In genomic region chr13:74806934-74807333, GRCm38 (mm10) we compare ENCODE assay signal across 8 mouse cellular contexts. TPM values are rescaled to one million over a fixed set of nuclear protein-coding genes. Genes with fewer than 3 reads are reported as not detected.
A peak's percentile ranks its signal among the peaks of the same experiment; 100 is the strongest.
DNase-seq lines count a peak whose midpoint lies in the region; ATAC-seq and TF ChIP-seq lines count a peak whose summit lies in the region.

No protein-coding gene starts in this region.

- H3K4me2 ChIP-seq in kidney, embryonic 15.5 days = peak overlapping the region; percentile 92

- H3K79me2 ChIP-seq in MEL (ENCODE audit: control insufficient read depth, insufficient read depth, low read length, poor library complexity) = no peaks in the 10 kb centered on the region; the same call in 1 of the 2 replicates

- ATAC-seq in kidney, embryonic 15.5 days (replicated peaks; ENCODE audit: low FRiP score) = no peak
- ATAC-seq in hematopoietic stem cell, adult 5-6 weeks (replicated peaks in 1 of 2; ENCODE audit: insufficient read depth in 1 of 2, low FRiP score in 2 of 2, low TSS enrichment in 1 of 2, low read depth in 1 of 2, poor library complexity in 2 of 2, severe bottlenecking in 2 of 2) = peak; percentile 0 to 13; a peak in 1 of 4 replicates
- ATAC-seq in megakaryocyte, adult 5-6 weeks (ENCODE audit: poor library complexity, severe bottlenecking) = peak; percentile 3
- ATAC-seq in monocyte, adult 5-6 weeks (replicated peaks; ENCODE audit: insufficient number of reproducible peaks, low FRiP score, low TSS enrichment, poor library complexity, severe bottlenecking) = no peak

- no peak for TF ChIP-seq POLR2A in MEL (IDR thresholded peaks at IDR 0.05; ENCODE audit: control insufficient read depth in 1 of 2, insufficient read depth in 1 of 2, low read depth in 1 of 2, low read length in 2 of 2, poor library complexity in 1 of 2)

- H3K4me3 ChIP-seq in kidney, embryonic 15.5 days (replicated peaks) = peak overlapping the region; percentile 66
- H3K4me3 ChIP-seq in MEL (ENCODE audit: control insufficient read depth in 1 of 2, insufficient read depth in 1 of 2, low read depth in 2 of 2, low read length in 2 of 2) = peak overlapping the region; percentile 86 to 97

- intact Hi-C loops in left cerebral cortex, postnatal 14 days (cut with DNase I) = no loop called here

- H3K36me3 ChIP-seq in kidney, embryonic 15.5 days = no peaks in the 10 kb centered on the region
- peaks cover 0 to 8% of the 10 kb centered on the region in 2 experiments; a peak in 2 of 4 replicates for H3K36me3 ChIP-seq in MEL (ENCODE audit: control insufficient read depth in 1 of 2, insufficient read depth in 2 of 2, low read length in 2 of 2)

- no peak for TF ChIP-seq CTCF in MEL (IDR thresholded peaks at IDR 0.05 in 2 of 3, conservative IDR thresholded peaks at IDR 0.05 in 1 of 3; ENCODE audit: control insufficient read depth in 1 of 3, insufficient read depth in 1 of 3, low read depth in 2 of 3, low read length in 3 of 3, poor library complexity in 1 of 3, severe bottlenecking in 1 of 3)

- TF ChIP-seq EP300 in MEL (IDR thresholded peaks at IDR 0.05; ENCODE audit: low read depth in 1 of 2, low read length in 2 of 2) = peak in 1 of 2 experiments; percentile 13; a peak in 1 of 4 replicates

- H3K4me1 ChIP-seq in kidney, embryonic 15.5 days = peaks cover 6% of the 10 kb centered on the region
- H3K4me1 ChIP-seq in MEL (ENCODE audit: control insufficient read depth in 1 of 2, insufficient read depth in 2 of 2, low read length in 2 of 2) = no peaks in the 10 kb centered on the region

- no peak for TF ChIP-seq RAD21 in MEL (IDR thresholded peaks at IDR 0.05; ENCODE audit: low read depth, low read length)

- no peaks in the 10 kb centered on the region for H3K9me3 ChIP-seq in kidney, embryonic 15.5 days (replicated peaks)
- H3K9me3 ChIP-seq in MEL (replicated peaks; ENCODE audit: insufficient read depth, low read length) = no peaks in the 10 kb centered on the region

- H3K27ac ChIP-seq in kidney, embryonic 15.5 days = no peak overlapping the region
- no peak overlapping the region for H3K27ac ChIP-seq in MEL (ENCODE audit: control insufficient read depth, low read depth, low read length)

- H3K9ac ChIP-seq in kidney, embryonic 15.5 days = no peak overlapping the region
- peak overlapping the region; percentile 70 for H3K9ac ChIP-seq in MEL (ENCODE audit: control insufficient read depth, low read depth, low read length, poor library complexity, severe bottlenecking)

- 55% methylated on average over 5 of the region's 5 CpGs for WGBS in kidney, embryonic 15.5 days

- no peak for DNase-seq in kidney, adult 8-10 months
- DNase-seq in MEL (ENCODE audit: low read depth, low spot score) = peak; percentile 23
- no peak for DNase-seq in cerebellum, adult 11-12 months
- DNase-seq in left cerebral cortex, postnatal 14 days (ENCODE audit: low spot score in 2 of 2) = no peak

- no peaks in the 10 kb centered on the region for H3K27me3 ChIP-seq in kidney, embryonic 15.5 days
- no peaks in the 10 kb centered on the region for H3K27me3 ChIP-seq in MEL (ENCODE audit: control insufficient read depth in 1 of 2, insufficient read depth in 2 of 2, low read length in 2 of 2)

TF ChIP-seq in MEL, 35 proteins besides CTCF, POLR2A, EP300 and RAD21:
- TF ChIP-seq POLR2AphosphoS5 (IDR thresholded peaks at IDR 0.05; ENCODE audit: borderline replicate concordance, low read depth, low read length) (no peak), MEF2A (IDR thresholded peaks at IDR 0.05; ENCODE audit: extremely low read depth, insufficient replicate concordance, low read depth, low read length, poor library complexity, severe bottlenecking) (no peak), ZC3H11A (IDR thresholded peaks at IDR 0.05; ENCODE audit: low read depth, low read length) (no peak), MXI1 (IDR thresholded peaks at IDR 0.05; ENCODE audit: low read depth, low read length) (no peak), USF2 (IDR thresholded peaks at IDR 0.05; ENCODE audit: borderline replicate concordance in 1 of 2, insufficient read depth in 1 of 2, low read depth in 1 of 2, low read length in 2 of 2) (no peak), UBTF (IDR thresholded peaks at IDR 0.05; ENCODE audit: borderline replicate concordance, insufficient read depth, low read depth, low read length) (no peak), SMC3 (IDR thresholded peaks at IDR 0.05; ENCODE audit: low read depth, low read length) (no peak), RCOR1 (IDR thresholded peaks at IDR 0.05; ENCODE audit: low read depth, low read length) (no peak), GATA1 (IDR thresholded peaks at IDR 0.05; ENCODE audit: low read depth, low read length) (no peak), JUND (IDR thresholded peaks at IDR 0.05; ENCODE audit: low read depth, low read length) (no peak), MYC (IDR thresholded peaks at IDR 0.05; ENCODE audit: low read depth, low read length) (no peak), TCF12 (IDR thresholded peaks at IDR 0.05; ENCODE audit: low read depth, low read length) (no peak), NRF1 (IDR thresholded peaks at IDR 0.05; ENCODE audit: insufficient read depth, low read depth, low read length, poor library complexity, severe bottlenecking) (no peak), E2F4 (IDR thresholded peaks at IDR 0.05; ENCODE audit: borderline replicate concordance, low read depth, low read length) (no peak), MAZ (IDR thresholded peaks at IDR 0.05; ENCODE audit: low read depth, low read length) (no peak), GABPA (IDR thresholded peaks at IDR 0.05; ENCODE audit: low read depth, low read length) (no peak), TBP (IDR thresholded peaks at IDR 0.05; ENCODE audit: low read depth, low read length) (no peak)

RNA-seq across cellular contexts. Expression of gene Cast, which starts 1.7 kb away (rescaled TPM):
- 30.9 and 31.6 TPM in 2 replicates for polyA plus RNA-seq in kidney, embryonic 15.5 days (2015; fragmentation: Nextera tagmentation; extraction: Ambion mirVana)
- 8.7 and 9.0 TPM in 2 replicates for total RNA-seq in MEL (2012; rRNA removed)
- 10 to 100 TPM in 1 of 2 experiments, not detected in 1; 15.8 TPM for polyA plus RNA-seq in MEL (2012; ENCODE audit: insufficient read depth in 1 of 2, insufficient read length in 2 of 2, low read depth in 1 of 2, low replicate concordance in 2 of 2, missing spikeins in 1 of 2)
- 110 and 120 TPM in 2 replicates for total RNA-seq in hematopoietic stem cell, adult 5-6 weeks (2017)
- total RNA-seq in megakaryocyte, adult 5-6 weeks (2015) = 122 and 125 TPM in 2 replicates
- 223 and 224 TPM in 2 replicates for total RNA-seq in megakaryocyte, adult 5-6 weeks (2017)
- total RNA-seq in monocyte, adult 5-6 weeks (2017) = 173 to 225 TPM (median 174 TPM) in 3 replicates
- total RNA-seq in left cerebral cortex, postnatal 14 days (2021) = 1 to 10 TPM; 7.0 to 7.1 TPM

Comparison
In these comparisons a context has a peak if more than half of its experiments do, and no peak if none do; other contexts are left out.
1. ATAC-seq: peak in hematopoietic stem cell, adult 5-6 weeks (2 of 2) and megakaryocyte, adult 5-6 weeks (single experiment); none in kidney, embryonic 15.5 days (single experiment) and monocyte, adult 5-6 weeks (single experiment).
2. RNA of gene Cast, which starts 1.7 kb away (total RNA-seq): 122 to 224 TPM in megakaryocyte, adult 5-6 weeks, 173 to 225 TPM in monocyte, adult 5-6 weeks and 110 to 120 TPM in hematopoietic stem cell, adult 5-6 weeks; 8.7 to 9.0 TPM in MEL and 7.0 to 7.1 TPM in left cerebral cortex, postnatal 14 days; every median in the first group is over 10 times any median in the second.